Mouse (Mus musculus): ENCODE data around the gene Derl2. TPM values are rescaled to one million over a fixed set of nuclear protein-coding genes. Genes with fewer than 3 reads are reported as not detected.

Gene Derl2
- polyA plus RNA-seq, 1 experiment from 2014 or later: 46.7 TPM

DNA sequence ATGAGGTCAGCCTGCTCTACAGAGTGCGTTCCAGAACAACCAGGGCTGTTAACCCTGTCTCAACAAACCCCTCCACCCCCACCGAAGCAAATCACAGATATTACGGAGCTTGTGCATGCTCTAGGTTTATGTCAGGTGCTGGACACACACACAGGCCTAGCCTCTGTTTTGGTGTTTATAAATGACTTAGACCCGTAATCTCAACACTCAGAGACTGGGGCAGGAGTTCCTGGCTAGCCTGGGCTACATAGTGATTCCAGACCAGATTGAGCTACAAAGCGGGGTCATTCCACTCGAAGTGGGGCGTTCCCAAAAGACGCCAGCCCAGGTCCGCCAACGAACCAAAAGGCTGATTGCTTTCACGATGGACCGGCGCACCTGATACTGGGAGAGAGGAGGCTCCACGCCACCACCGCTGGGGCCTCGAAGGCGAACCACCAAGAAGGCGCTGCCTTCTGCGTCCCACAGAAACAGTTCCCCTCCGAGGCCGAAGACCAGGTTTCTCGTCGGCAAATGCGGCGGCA is 50.3 kb downstream of the Derl2 start:
- under 1% methylated on average over 25 of the region's 25 CpGs for WGBS (ENCODE audit: insufficient replicate concordance)

DNA sequence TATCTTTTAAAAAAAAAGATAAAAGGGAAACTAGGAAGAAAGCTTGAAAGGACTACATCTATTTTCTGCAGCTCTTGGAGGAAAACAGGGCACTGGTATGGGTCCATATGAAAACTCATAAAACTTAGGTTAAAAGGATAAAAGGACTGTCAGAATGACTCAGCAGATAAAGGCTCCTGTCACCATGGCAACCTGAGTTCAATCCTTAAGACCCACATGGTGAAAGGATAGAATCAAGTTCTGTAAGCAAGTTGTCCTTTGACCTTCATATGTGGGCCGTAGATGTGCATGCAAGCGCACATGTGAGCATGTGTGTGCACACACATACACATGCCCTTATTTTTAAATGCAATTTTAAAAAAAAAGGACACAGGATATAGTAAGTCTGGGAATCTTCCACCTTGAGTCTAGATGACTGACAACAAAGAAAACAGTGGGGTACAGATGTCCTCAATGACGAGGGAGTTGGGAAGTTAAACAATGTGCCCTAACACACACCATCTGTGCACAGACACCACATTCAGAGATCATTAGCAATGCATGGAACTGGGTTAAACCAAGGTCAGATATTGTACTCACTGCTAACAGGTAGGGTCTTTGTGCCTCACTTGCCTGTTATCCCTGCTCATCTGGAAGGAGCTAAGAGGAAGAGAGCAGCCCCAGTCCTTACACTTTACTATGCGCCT is 55.3 kb downstream of the Derl2 start:
- Histone ChIP-seq H3K27ac (ENCODE audit: low read depth) (no peak overlapping the region), H3K9me3 (ENCODE audit: low read length) (no peaks in the 10 kb centered on the region), H3K27me3 (ENCODE audit: insufficient read depth, low read length) (no peaks in the 10 kb centered on the region), H3K9ac (replicated peaks) (no peak overlapping the region), H3K4me2 (ENCODE audit: low read depth, low read length) (no peak overlapping the region), H3K4me1 (ENCODE audit: insufficient read depth) (peaks cover 11% of the 10 kb centered on the region), H3K36me3 (replicated peaks; ENCODE audit: insufficient read depth, low read length) (peaks cover 56% of the 10 kb centered on the region), H3K4me3 (ENCODE audit: low read depth, low read length) (no peak overlapping the region)
- no peak for DNase-seq
- WGBS (ENCODE audit: insufficient replicate concordance): 86% methylated on average over 4 of the region's 4 CpGs
- TF ChIP-seq EP300 (IDR thresholded peaks at IDR 0.05; ENCODE audit: low read depth) (no peak), CTCF (IDR thresholded peaks at IDR 0.05; ENCODE audit: low read depth) (no peak)
- ATAC-seq: no peak

More for the DNA sequence above, 50.3 kb downstream of the Derl2 start:
- H3K9me3 ChIP-seq (ENCODE audit: low read length): no peaks in the 10 kb centered on the region
- TF ChIP-seq EP300 (IDR thresholded peaks at IDR 0.05; ENCODE audit: low read depth) (no peak), CTCF (IDR thresholded peaks at IDR 0.05; ENCODE audit: low read depth) (no peak)
- H3K9ac ChIP-seq (replicated peaks): peak overlapping the region; percentile 96
- DNase-seq: no peak
- peak overlapping the region; percentile 91 for H3K27ac ChIP-seq (ENCODE audit: low read depth)
- H3K27me3 ChIP-seq (ENCODE audit: insufficient read depth, low read length): no peaks in the 10 kb centered on the region
- peak; percentile 4; the same call in 1 of the 2 replicates for ATAC-seq
- H3K4me2 ChIP-seq (ENCODE audit: low read depth, low read length): peak overlapping the region; percentile 77
- peaks cover 41% of the 10 kb centered on the region for H3K36me3 ChIP-seq (replicated peaks; ENCODE audit: insufficient read depth, low read length)
- H3K4me1 ChIP-seq (ENCODE audit: insufficient read depth): peaks cover 20% of the 10 kb centered on the region
- H3K4me3 ChIP-seq (ENCODE audit: low read depth, low read length): peak overlapping the region; percentile 94

- Histone ChIP-seq H3K4me1 (ENCODE audit: insufficient read depth) (no peaks in the 10 kb centered on the region), H3K9ac (replicated peaks) (no peak overlapping the region), H3K36me3 (replicated peaks; ENCODE audit: insufficient read depth, low read length) (peaks cover 80% of the 10 kb centered on the region), H3K4me3 (ENCODE audit: low read depth, low read length) (no peak overlapping the region), H3K4me2 (ENCODE audit: low read depth, low read length) (no peak overlapping the region), H3K27ac (ENCODE audit: low read depth) (0 out of 2 replicates have a peak overlapping the region, but pooled peaks have one; percentile 2), H3K27me3 (ENCODE audit: insufficient read depth, low read length) (no peaks in the 10 kb centered on the region), H3K9me3 (ENCODE audit: low read length) (no peaks in the 10 kb centered on the region)
- DNase-seq (no peak), ATAC-seq (peak; percentile 27)
- TF ChIP-seq EP300 (IDR thresholded peaks at IDR 0.05; ENCODE audit: low read depth) (no peak), CTCF (IDR thresholded peaks at IDR 0.05; ENCODE audit: low read depth) (no peak)
- 85% methylated on average over 5 of the region's 5 CpGs for WGBS (ENCODE audit: insufficient replicate concordance)
Measured at GRCm38 (mm10) chr11:70960786-70961554, 58.7 kb downstream of the Derl2 start.

Other genes starting within 250 kb of the Derl2 start
- gene Scimp, start 207.3 kb downstream of the Derl2 start, polyA plus RNA-seq (2015; fragmentation: Nextera tagmentation; extraction: Ambion mirVana): 2.6 and 3.0 TPM in 2 replicates
- 18.3 and 18.5 TPM in 2 replicates for gene Rabep1, start 175.1 kb downstream of the Derl2 start, polyA plus RNA-seq (2015; fragmentation: Nextera tagmentation; extraction: Ambion mirVana)
- gene Nup88, start 49.9 kb downstream of the Derl2 start, polyA plus RNA-seq (2015; fragmentation: Nextera tagmentation; extraction: Ambion mirVana): 31.6 and 33.1 TPM in 2 replicates
- 51.4 and 51.7 TPM in 2 replicates for gene Rpain, start 49.6 kb downstream of the Derl2 start, polyA plus RNA-seq (2015; fragmentation: Nextera tagmentation; extraction: Ambion mirVana)
- gene C1qbp, start 36.8 kb downstream of the Derl2 start, polyA plus RNA-seq (2015; fragmentation: Nextera tagmentation; extraction: Ambion mirVana): 135 TPM in 2 replicates
- 2.7 and 3.5 TPM in 2 replicates for gene Dhx33, start 15.4 kb downstream of the Derl2 start, polyA plus RNA-seq (2015; fragmentation: Nextera tagmentation; extraction: Ambion mirVana)
- 10.8 and 10.9 TPM in 2 replicates for gene Mis12, start 230 bp downstream of the Derl2 start, polyA plus RNA-seq (2015; fragmentation: Nextera tagmentation; extraction: Ambion mirVana)
- 0.36 and 0.51 TPM in 2 replicates for gene 6330403K07Rik, start 13.7 kb upstream of the Derl2 start, polyA plus RNA-seq (2015; fragmentation: Nextera tagmentation; extraction: Ambion mirVana)
- gene Nlrp1a, start 124.9 kb upstream of the Derl2 start, polyA plus RNA-seq (2015; fragmentation: Nextera tagmentation; extraction: Ambion mirVana): 0.08 and 0.19 TPM in 2 replicates
- gene Nlrp1b, start 210.9 kb upstream of the Derl2 start, polyA plus RNA-seq (2015; fragmentation: Nextera tagmentation; extraction: Ambion mirVana): 0.04 TPM in 2 replicates